ENCODE assay signal across 9 mouse cellular contexts in genomic region chr13:41634401-41634818, GRCm38 (mm10). TPM values are rescaled to one million over a fixed set of nuclear protein-coding genes. Genes with fewer than 3 reads are reported as not detected.
A peak's percentile ranks its signal among the peaks of the same experiment; 100 is the strongest.
DNase-seq lines count a peak whose midpoint lies in the region; ATAC-seq and TF ChIP-seq lines count a peak whose summit lies in the region.
"Had no signal": no experiment of that assay in that cellular context is flagged by ENCODE, and none has a peak within 500 bp of the region (broad histone marks: within the 10 kb centered on the region; RNA-seq: fewer than 3 reads in every experiment).

No protein-coding gene starts in this region.

- no peak for ATAC-seq in heart, embryonic 12.5 days (ENCODE audit: insufficient number of reproducible peaks, low FRiP score)
- peak; percentile 82 for ATAC-seq in inflammation-experienced regulatory T-cells, adult 6 months
- peak; percentile 55; the same call in 1 of the 2 replicates for ATAC-seq in midbrain, embryonic 11.5 days (ENCODE audit: low FRiP score)

- H3K4me1 ChIP-seq in heart, embryonic 12.5 days (replicated peaks), result no peaks in the 10 kb centered on the region
- no peaks in the 10 kb centered on the region for H3K4me1 ChIP-seq in midbrain, embryonic 11.5 days (ENCODE audit: control insufficient read depth, insufficient read depth, low read length)
- H3K4me1 ChIP-seq in small intestine, adult 2 months (ENCODE audit: control insufficient read depth, insufficient read depth, insufficient read length, low read length), result no peaks in the 10 kb centered on the region
- H3K4me1 ChIP-seq: stomach, embryonic 15.5 days had no signal

- H3K36me3 ChIP-seq in heart, embryonic 12.5 days, result peaks cover 6% of the 10 kb centered on the region; the same call in 1 of the 2 replicates
- H3K36me3 ChIP-seq in midbrain, embryonic 11.5 days (ENCODE audit: control insufficient read depth, insufficient read depth, low read length), result no peaks in the 10 kb centered on the region
- peaks cover 6% of the 10 kb centered on the region for H3K36me3 ChIP-seq in small intestine, adult 2 months (ENCODE audit: control insufficient read depth, insufficient read depth, low read length)

- 27% methylated on average over 13 of the region's 13 CpGs for WGBS in heart, embryonic 12.5 days
- WGBS in midbrain, embryonic 11.5 days, result 28% methylated on average over 13 of the region's 13 CpGs
- 31% methylated on average over 13 of the region's 13 CpGs for WGBS in small intestine, adult 2 months

- peak; percentile 87 for TF ChIP-seq CTCF in small intestine, adult 2 months (IDR thresholded peaks at IDR 0.05; ENCODE audit: extremely low read depth, insufficient read length, insufficient replicate concordance, low read depth, low read length)

- no peak overlapping the region for H3K4me2 ChIP-seq in heart, embryonic 12.5 days
- no peak overlapping the region for H3K4me2 ChIP-seq in midbrain, embryonic 11.5 days
- H3K4me2 ChIP-seq: stomach, embryonic 15.5 days had no signal

- no peak for TF ChIP-seq POLR2A in small intestine, adult 2 months (IDR thresholded peaks at IDR 0.05; ENCODE audit: low read depth, low read length)

- no peak overlapping the region for H3K4me3 ChIP-seq in heart, embryonic 12.5 days
- H3K4me3 ChIP-seq in midbrain, embryonic 11.5 days (ENCODE audit: low read depth, low read length), result no peak overlapping the region
- H3K4me3 ChIP-seq in small intestine, adult 2 months (ENCODE audit: low read depth, low read length), result no peak overlapping the region
- H3K4me3 ChIP-seq: stomach, embryonic 15.5 days had no signal

- peak; percentile 67 to 87 for DNase-seq in heart, adult 18-20 months
- peak; percentile 70 for DNase-seq in cerebellum, adult 9-11 months
- peak; percentile 51 to 73 for DNase-seq in frontal cortex, postnatal 14 days (ENCODE audit: low spot score in 2 of 2)
- peak; percentile 58 to 70 for DNase-seq in left cerebral cortex, adult 8-10 months (ENCODE audit: low spot score in 2 of 2)
- peak; percentile 94 for DNase-seq in midbrain, embryonic 11.5 days (ENCODE audit: low spot score, missing footprints)

- H3K9me3 ChIP-seq in heart, embryonic 12.5 days (replicated peaks), result no peaks in the 10 kb centered on the region
- H3K9me3 ChIP-seq in midbrain, embryonic 11.5 days (ENCODE audit: control insufficient read depth, low read length), result no peaks in the 10 kb centered on the region
- H3K9me3 ChIP-seq: stomach, embryonic 15.5 days had no signal

- no peak overlapping the region for H3K27ac ChIP-seq in heart, embryonic 12.5 days (ENCODE audit: poor library complexity, severe bottlenecking)
- no peak overlapping the region for H3K27ac ChIP-seq in midbrain, embryonic 11.5 days (ENCODE audit: low read depth, low read length)
- no peak overlapping the region for H3K27ac ChIP-seq in small intestine, adult 2 months (ENCODE audit: insufficient read depth, low read depth, low read length)
- H3K27ac ChIP-seq: stomach, embryonic 15.5 days had no signal

- H3K9ac ChIP-seq in heart, embryonic 12.5 days, result no peak overlapping the region
- no peak overlapping the region for H3K9ac ChIP-seq in midbrain, embryonic 11.5 days (ENCODE audit: low read length)
- H3K9ac ChIP-seq: stomach, embryonic 15.5 days had no signal

- no peaks in the 10 kb centered on the region for H3K27me3 ChIP-seq in heart, embryonic 12.5 days (replicated peaks)
- no peaks in the 10 kb centered on the region for H3K27me3 ChIP-seq in midbrain, embryonic 11.5 days (ENCODE audit: control insufficient read depth, insufficient read depth, low read length)
- no peaks in the 10 kb centered on the region for H3K27me3 ChIP-seq in small intestine, adult 2 months (ENCODE audit: control insufficient read depth, insufficient read depth, low read length)
- H3K27me3 ChIP-seq: stomach, embryonic 15.5 days had no signal

RNA-seq across cellular contexts. Expression of gene Tmem170b, which starts 28.7 kb away (rescaled TPM):
- total RNA-seq in heart, adult 18-20 months (2021), result 10 to 100 TPM; 23.1 to 24.9 TPM
- polyA plus RNA-seq in heart, embryonic 12.5 days (2016; fragmentation: Nextera tagmentation; extraction: Ambion mirVana), result 17.8 and 18.2 TPM in 2 replicates
- 10 to 100 TPM in 2 of 3 experiments, 1 to 10 TPM in 1; 8.4 to 13.6 (median 11.5) TPM for polyA plus RNA-seq in inflammation-experienced regulatory T-cells, adult 6 months (2017; shearing (Covaris generic))
- 10 to 100 TPM; 78.7 to 83.4 (median 80.8) TPM for total RNA-seq in left cerebral cortex, adult 8-10 months (2022)
- 23.8 and 25.9 TPM in 2 replicates for polyA plus RNA-seq in midbrain, embryonic 11.5 days (2014; fragmentation: Nextera tagmentation; extraction: Ambion mirVana)
- 1.7 and 5.3 TPM in 2 replicates for polyA plus RNA-seq in small intestine, adult 2 months (2012; rRNA removed)
